Mouse (Mus musculus) macrophage (primary cell): ENCODE data around the gene Prr5l. TPM values are rescaled to one million over a fixed set of nuclear protein-coding genes. Genes with fewer than 3 reads are reported as not detected.

Source experiments
- H3K27ac ChIP-seq: fragments of 350-480 bp; formaldehyde crosslinking; 2 replicates; pipeline ENCODE4 v1.9.0; 2021
- H3K36me3 ChIP-seq: fragments of 350-480 bp; formaldehyde crosslinking; 2 replicates; pipeline ENCODE4 v1.9.0; 2021; ENCODE audit errors: inconsistent target
- H3K4me3 ChIP-seq: fragments of 350-480 bp; formaldehyde crosslinking; 2 replicates; pipeline ENCODE4 v1.9.0; 2021; ENCODE audit errors: inconsistent target
- H3K79me2 ChIP-seq: fragments of 350-480 bp; formaldehyde crosslinking; 2 replicates; pipeline ENCODE4 v1.9.0; 2021; ENCODE audit errors: inconsistent target
- WGBS: methylation state at CpG from one replicate; pipeline ENCODE4 v1.1.7; 2026; ENCODE audit warnings: inconsistent platforms; ENCODE audit not compliant: missing documents; 5-methylcytosine and 5-hydroxymethylcytosine counted together
- polyA plus RNA-seq: library from polyadenylated mRNA; stranded (reverse); fragments of 250-400 nt; gene quantifications from 3 replicates; pipeline ENCODE4 v1.2.4, GENCODE M21; 2018; ENCODE audit warnings: inconsistent platforms

Gene Prr5l
- polyA plus RNA-seq, 1 experiment from 2014 or later = 1.8 TPM

DNA sequence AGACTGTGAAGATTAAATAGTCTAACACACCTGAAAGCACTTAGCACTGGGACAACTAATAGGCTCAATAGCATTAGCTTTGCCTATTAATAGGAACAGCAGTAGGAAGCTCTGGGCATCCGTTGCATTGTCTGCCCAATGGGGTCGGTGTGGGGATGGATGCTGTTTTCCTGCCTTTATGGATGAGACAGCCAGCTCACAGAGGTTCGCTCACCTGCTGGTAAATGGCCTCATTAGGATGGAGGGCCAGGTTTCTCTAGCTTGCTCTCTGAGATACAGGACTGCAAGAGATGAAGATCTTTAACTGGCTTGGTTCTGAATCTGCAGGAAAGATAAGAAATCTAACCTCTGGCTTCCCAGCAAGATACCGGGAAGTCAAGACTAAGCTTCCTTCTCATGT is 19.4 kb upstream of the Prr5l start:
- Histone ChIP-seq H3K36me3 (peaks cover 31% of the 10 kb centered on the region), H3K4me3 (no peak overlapping the region), H3K27ac (no peak overlapping the region), H3K79me2 (peaks cover 10% of the 10 kb centered on the region; the same call in 1 of the 2 replicates)
- 97% methylated on average over 4 of the region's 4 CpGs for WGBS

- peaks cover 39% of the 10 kb centered on the region for H3K36me3 ChIP-seq
- peaks cover 53% of the 10 kb centered on the region for H3K79me2 ChIP-seq
- 92% methylated on average over 10 of the region's 10 CpGs for WGBS
These were observed 13.8 kb upstream of the Prr5l start for GRCm38 (mm10) chr2:101896425-101897204.

DNA sequence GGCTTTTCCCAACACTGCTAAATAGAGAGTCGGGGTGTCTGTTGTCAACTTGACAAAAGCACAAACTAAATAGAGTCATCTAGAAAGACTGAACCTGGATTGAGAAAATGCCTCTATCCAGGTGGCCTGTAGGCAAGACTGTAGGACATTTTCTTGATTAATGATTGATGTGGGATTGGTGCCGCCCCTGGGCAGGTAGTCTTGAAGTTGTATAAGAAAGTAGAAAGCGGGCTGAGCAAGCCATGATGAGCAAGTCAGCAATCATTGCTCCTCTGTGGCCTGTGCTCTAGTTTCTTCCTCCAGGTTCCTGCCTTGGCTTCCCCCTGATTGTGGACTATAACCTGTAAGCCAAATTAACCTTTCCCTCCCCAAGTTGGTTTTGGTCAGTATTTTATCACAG is 11.3 kb upstream of the Prr5l start:
- no peak overlapping the region for H3K4me3 ChIP-seq
- 97% methylated on average over 3 of the region's 3 CpGs for WGBS
- peaks cover 78% of the 10 kb centered on the region for H3K79me2 ChIP-seq
- no peak overlapping the region for H3K27ac ChIP-seq
- peaks cover 18% of the 10 kb centered on the region for H3K36me3 ChIP-seq

More at GRCm38 (mm10) chr2:101896425-101897204, 13.8 kb upstream of the Prr5l start:
- no peak overlapping the region for H3K27ac ChIP-seq
- no peak overlapping the region for H3K4me3 ChIP-seq

DNA sequence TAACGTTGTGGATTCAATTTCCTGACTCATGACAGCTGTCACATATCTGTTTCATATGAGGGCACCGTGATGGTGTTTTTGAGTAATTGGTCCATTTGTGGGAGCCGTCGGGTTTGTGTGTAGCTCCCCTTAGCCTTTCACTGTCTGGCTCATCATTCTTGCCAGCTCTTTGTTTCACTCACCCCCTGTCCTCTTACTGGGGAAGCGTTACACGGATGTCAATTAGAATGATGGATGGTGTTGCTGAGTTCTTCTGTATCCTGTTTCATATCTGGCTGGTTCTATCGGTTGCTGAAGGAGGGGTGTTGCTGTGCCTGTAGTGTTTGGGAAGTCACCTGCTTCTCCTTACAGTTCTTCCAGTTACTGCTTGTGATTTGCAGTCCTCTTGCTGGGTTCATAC is 8.3 kb upstream of the Prr5l start:
- H3K4me3 ChIP-seq = no peak overlapping the region
- no peaks in the 10 kb centered on the region for H3K36me3 ChIP-seq
- WGBS = 72% methylated on average over 7 of the region's 7 CpGs
- no peak overlapping the region for H3K27ac ChIP-seq
- H3K79me2 ChIP-seq = peaks cover 89% of the 10 kb centered on the region

GRCm38 (mm10) chr2:101888886-101889285 is 6.1 kb upstream of the Prr5l start:
- H3K4me3 ChIP-seq = no peak overlapping the region
- peaks cover 78% of the 10 kb centered on the region for H3K79me2 ChIP-seq
- WGBS = 91% methylated on average over 8 of the region's 8 CpGs
- no peaks in the 10 kb centered on the region for H3K36me3 ChIP-seq
- H3K27ac ChIP-seq = no peak overlapping the region

DNA sequence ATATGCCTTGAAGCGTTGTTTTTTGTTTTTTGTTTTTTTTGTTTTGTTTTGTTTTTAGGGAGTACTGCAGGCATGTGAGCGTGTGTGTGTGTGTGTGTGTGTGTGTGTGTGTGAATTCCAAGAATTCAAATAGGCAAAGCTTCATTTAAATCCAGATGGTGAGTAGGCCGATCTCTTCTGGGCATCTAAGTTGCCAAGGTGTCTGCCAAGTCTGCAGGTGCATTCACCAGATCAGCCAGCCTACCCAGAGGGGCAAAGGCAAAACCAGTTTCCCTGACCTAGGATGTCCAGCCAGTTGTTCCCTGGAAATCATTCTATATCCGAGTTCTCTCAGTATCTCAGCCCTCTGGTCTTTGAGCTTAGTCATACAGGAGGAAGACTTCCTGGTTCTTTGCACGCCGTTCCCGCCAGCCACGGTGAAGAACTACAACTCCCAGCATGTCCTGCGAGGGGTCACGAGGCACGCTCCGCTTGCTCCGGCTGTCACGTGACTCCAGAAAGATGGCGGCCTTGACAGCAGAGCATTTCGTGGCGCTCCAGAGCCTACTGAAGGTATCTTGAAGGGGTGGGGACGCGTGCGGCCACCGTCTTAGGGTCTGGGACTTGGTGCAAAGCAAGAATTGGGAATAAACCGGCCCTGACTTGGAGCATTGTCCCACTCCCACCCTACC is 3.1 kb upstream of the Prr5l start, which contains the start of gene Commd9:
Commd9 (plus strand) TSS at position 480 of the 671 bp plus-strand sequence.
- WGBS = 14% methylated on average over 20 of the region's 22 CpGs
- Histone ChIP-seq H3K4me3 (peak within 1 kb of the TSS; percentile 96), H3K27ac (peak within 1 kb of the TSS; percentile 78)

DNA sequence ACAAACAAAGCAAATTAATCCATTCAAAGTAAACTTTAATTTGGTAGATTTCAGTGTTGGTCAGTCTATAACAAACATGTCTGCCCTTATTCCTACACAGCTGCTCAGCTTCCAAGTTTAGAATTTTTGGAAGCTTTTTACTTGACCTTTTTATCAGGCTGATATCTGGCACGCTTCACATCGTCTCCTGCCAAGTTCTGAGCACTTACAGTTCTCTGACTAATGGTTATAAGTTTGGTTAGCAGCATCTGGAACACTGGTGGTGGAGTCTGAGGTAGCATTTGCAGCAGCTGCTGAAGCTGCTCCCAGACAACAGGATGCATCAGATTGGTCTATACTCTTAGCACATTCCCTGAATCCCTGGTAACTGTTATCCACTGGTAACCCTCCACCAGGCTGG is 1.5 kb upstream of the Prr5l start:
- Histone ChIP-seq H3K4me3 (no peak overlapping the region), H3K27ac (no peak overlapping the region), H3K79me2 (peaks cover 32% of the 10 kb centered on the region), H3K36me3 (no peaks in the 10 kb centered on the region)
- WGBS = 100% methylated on average over 2 of the region's 2 CpGs

More for the DNA sequence above, 3.1 kb upstream of the Prr5l start, which contains the start of gene Commd9:
- Histone ChIP-seq H3K79me2 (peaks cover 48% of the 10 kb centered on the region), H3K36me3 (no peaks in the 10 kb centered on the region)

DNA sequence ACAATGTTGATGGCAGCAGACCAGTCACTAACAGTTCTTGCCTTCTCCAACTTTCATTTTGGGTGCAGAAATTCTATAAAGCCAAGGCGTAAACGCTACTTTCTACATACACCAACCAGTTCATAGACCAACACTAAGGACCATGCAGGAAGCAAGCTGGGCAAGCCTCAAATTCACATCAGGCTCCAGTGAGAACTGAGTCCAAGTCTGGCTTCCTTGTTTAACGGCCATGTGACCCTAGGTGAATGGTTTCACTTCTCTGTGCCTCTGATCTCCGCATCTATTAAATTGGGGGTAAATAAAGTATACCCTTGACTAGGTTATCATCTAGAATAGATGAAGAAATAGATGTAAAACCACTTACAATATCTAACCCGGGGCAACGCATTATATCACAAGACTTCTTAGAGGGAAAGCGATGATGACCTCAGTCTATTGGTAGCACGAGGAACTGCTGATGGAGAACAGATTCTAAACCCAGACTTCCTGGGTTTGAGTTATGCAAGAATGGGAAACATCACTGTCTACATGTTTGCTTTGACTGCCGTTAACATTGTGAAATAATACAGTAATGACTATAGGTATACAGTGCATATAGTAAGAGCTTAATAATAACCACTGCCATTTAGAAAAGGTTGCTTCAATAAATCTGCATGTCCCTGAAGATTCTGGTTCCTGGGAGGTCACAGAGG is 1.2 kb downstream of the Prr5l start:
- Histone ChIP-seq H3K27ac (peak overlapping the region; percentile 71), H3K79me2 (peaks cover 5% of the 10 kb centered on the region), H3K4me3 (no peak overlapping the region), H3K36me3 (no peaks in the 10 kb centered on the region)
- WGBS = 26% methylated on average over 9 of the region's 9 CpGs

DNA sequence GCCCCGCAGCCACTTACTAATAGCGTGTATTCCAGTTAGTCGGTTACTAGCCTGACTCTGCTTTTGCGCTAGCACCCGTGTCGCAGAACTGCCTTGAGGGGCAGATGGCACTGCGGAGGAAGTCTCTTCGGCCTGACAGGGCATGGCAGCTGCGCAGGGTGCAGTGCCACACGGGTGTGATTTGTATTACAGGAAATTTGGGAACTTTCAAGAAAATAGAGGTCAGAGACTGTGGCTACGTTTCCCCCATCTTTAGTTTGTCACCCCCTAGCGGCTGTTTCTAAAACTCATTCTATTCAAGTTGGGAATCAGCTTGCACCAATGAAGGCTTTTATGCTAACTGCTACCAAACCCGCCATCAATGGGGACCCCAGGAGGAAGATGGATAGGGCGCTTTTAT is 11.6 kb downstream of the Prr5l start:
- no peak overlapping the region for H3K27ac ChIP-seq
- no peaks in the 10 kb centered on the region for H3K36me3 ChIP-seq
- no peaks in the 10 kb centered on the region for H3K79me2 ChIP-seq
- H3K4me3 ChIP-seq = no peak overlapping the region
- WGBS = 19% methylated on average over 14 of the region's 14 CpGs

DNA sequence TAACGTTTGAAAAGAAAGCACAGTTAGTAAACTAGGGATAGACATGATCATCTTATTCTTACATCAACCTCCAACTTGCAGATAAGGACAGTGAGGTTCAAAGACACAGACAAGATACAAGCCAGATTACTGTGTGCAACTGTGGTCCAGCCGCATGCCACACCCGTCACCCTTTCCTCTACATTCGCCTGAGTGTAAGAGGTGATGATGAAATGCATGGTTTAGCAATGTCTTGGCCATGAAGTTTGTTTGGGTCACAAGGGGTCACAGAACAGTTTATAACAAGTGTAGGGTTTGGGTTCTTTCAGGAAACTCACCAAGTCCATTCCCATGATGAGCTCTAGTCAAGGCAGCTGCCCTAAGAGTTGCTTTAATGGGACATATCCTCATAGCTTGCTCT is 14.1 kb downstream of the Prr5l start:
- 37% methylated on average over 4 of the region's 4 CpGs for WGBS
- no peak overlapping the region for H3K4me3 ChIP-seq
- H3K27ac ChIP-seq = no peak overlapping the region
- H3K36me3 ChIP-seq = no peaks in the 10 kb centered on the region
- H3K79me2 ChIP-seq = no peaks in the 10 kb centered on the region

- Histone ChIP-seq H3K79me2 (no peaks in the 10 kb centered on the region), H3K27ac (no peak overlapping the region), H3K4me3 (no peak overlapping the region), H3K36me3 (no peaks in the 10 kb centered on the region)
- WGBS = 81% methylated on average over 15 of the region's 15 CpGs
These were observed 20.4 kb downstream of the Prr5l start for GRCm38 (mm10) chr2:101862219-101863123.

- Histone ChIP-seq H3K27ac (no peak overlapping the region), H3K36me3 (no peaks in the 10 kb centered on the region), H3K79me2 (no peaks in the 10 kb centered on the region), H3K4me3 (no peak overlapping the region)
- 92% methylated on average over 3 of the region's 3 CpGs for WGBS
These were observed 21.8 kb downstream of the Prr5l start for GRCm38 (mm10) chr2:101860920-101861485.

- Histone ChIP-seq H3K27ac (no peak overlapping the region), H3K4me3 (no peak overlapping the region), H3K36me3 (no peaks in the 10 kb centered on the region), H3K79me2 (no peaks in the 10 kb centered on the region)
- 54% methylated on average over 9 of the region's 9 CpGs for WGBS
These were observed 26.7 kb downstream of the Prr5l start for GRCm38 (mm10) chr2:101856174-101856573.

- no peak overlapping the region for H3K27ac ChIP-seq
- H3K79me2 ChIP-seq = no peaks in the 10 kb centered on the region
- no peak overlapping the region for H3K4me3 ChIP-seq
- H3K36me3 ChIP-seq = no peaks in the 10 kb centered on the region
- WGBS = 83% methylated on average over 7 of the region's 7 CpGs
These were observed 28.0 kb downstream of the Prr5l start for GRCm38 (mm10) chr2:101854792-101855191.
